Mouse (Mus musculus) megakaryocyte, embryonic 14.5 days (primary cell): ENCODE data around the gene Sema3f. TPM values are rescaled to one million over a fixed set of nuclear protein-coding genes. Genes with fewer than 3 reads are reported as not detected.

Experiments used
- H3K27me3 ChIP-seq: replicated peaks from 2 replicates; pipeline ENCODE3; 2012; ENCODE audit warnings: inconsistent platforms
- H3K36me3 ChIP-seq: replicated peaks from 2 replicates; pipeline ENCODE3; 2012; ENCODE audit warnings: low read length, inconsistent platforms, mixed read lengths
- H3K4me1 ChIP-seq: 2 replicates; pipeline ENCODE4 v1.6.1; 2012; ENCODE audit warnings: inconsistent platforms
- H3K4me3 ChIP-seq: replicated peaks from 2 replicates; pipeline ENCODE3; 2012; ENCODE audit warnings: moderate library complexity, mild to moderate bottlenecking, inconsistent platforms
- H3K9me3 ChIP-seq: 2 replicates; pipeline ENCODE4 v1.6.1; 2012; ENCODE audit warnings: inconsistent platforms
- FLI1 ChIP-seq: IDR thresholded peaks from 2 replicates; pipeline ENCODE4 v1.6.1; 2012; ENCODE audit warnings: low read length, inconsistent platforms, mixed read lengths
- GATA1 ChIP-seq: IDR thresholded peaks from 3 replicates; pipeline ENCODE4 v1.6.1; 2012; ENCODE audit warnings: mixed read lengths, low read length, inconsistent platforms, borderline replicate concordance
- polyA plus RNA-seq: library from polyadenylated mRNA; stranded (reverse); fragments of >175 nt; gene quantifications from 2 replicates; pipeline ENCODE4 v1.2.3, GENCODE M21; 2012; ENCODE audit warnings: low replicate concordance; ENCODE audit not compliant: insufficient read depth

Sema3f gene
- polyA plus RNA-seq, 1 experiment: not detected

GRCm38 (mm10) chr9:107677091-107677784 is 33.0 kb downstream of the Sema3f start:
- Histone ChIP-seq H3K36me3 (no peaks in the 10 kb centered on the region), H3K4me1 (peaks cover 28% of the 10 kb centered on the region), H3K9me3 (0 out of 2 replicates have a peak, but pooled peaks cover 4% of the 10 kb centered on the region), H3K27me3 (peaks cover 82% of the 10 kb centered on the region), H3K4me3 (peak overlapping the region; percentile 24)
- TF ChIP-seq FLI1: no peak
- TF ChIP-seq GATA1: no peak

GRCm38 (mm10) chr9:107676302-107676701 is 34.0 kb downstream of the Sema3f start:
- H3K4me3 ChIP-seq: peak overlapping the region; percentile 89
- H3K27me3 ChIP-seq: peaks cover 78% of the 10 kb centered on the region

GRCm38 (mm10) chr9:107675671-107676301 is 34.5 kb downstream of the Sema3f start:
- peaks cover 28% of the 10 kb centered on the region for H3K4me1 ChIP-seq
- TF ChIP-seq FLI1 (no peak), GATA1 (no peak)
- 0 out of 2 replicates have a peak, but pooled peaks cover 4% of the 10 kb centered on the region for H3K9me3 ChIP-seq
- H3K27me3 ChIP-seq: peaks cover 76% of the 10 kb centered on the region
- peak overlapping the region; percentile 89 for H3K4me3 ChIP-seq
- no peaks in the 10 kb centered on the region for H3K36me3 ChIP-seq

More at GRCm38 (mm10) chr9:107676302-107676701, 34.0 kb downstream of the Sema3f start:
- Histone ChIP-seq H3K36me3 (no peaks in the 10 kb centered on the region), H3K9me3 (0 out of 2 replicates have a peak, but pooled peaks cover 4% of the 10 kb centered on the region), H3K4me1 (peaks cover 28% of the 10 kb centered on the region)
- TF ChIP-seq GATA1 (no peak), FLI1 (no peak)

DNA sequence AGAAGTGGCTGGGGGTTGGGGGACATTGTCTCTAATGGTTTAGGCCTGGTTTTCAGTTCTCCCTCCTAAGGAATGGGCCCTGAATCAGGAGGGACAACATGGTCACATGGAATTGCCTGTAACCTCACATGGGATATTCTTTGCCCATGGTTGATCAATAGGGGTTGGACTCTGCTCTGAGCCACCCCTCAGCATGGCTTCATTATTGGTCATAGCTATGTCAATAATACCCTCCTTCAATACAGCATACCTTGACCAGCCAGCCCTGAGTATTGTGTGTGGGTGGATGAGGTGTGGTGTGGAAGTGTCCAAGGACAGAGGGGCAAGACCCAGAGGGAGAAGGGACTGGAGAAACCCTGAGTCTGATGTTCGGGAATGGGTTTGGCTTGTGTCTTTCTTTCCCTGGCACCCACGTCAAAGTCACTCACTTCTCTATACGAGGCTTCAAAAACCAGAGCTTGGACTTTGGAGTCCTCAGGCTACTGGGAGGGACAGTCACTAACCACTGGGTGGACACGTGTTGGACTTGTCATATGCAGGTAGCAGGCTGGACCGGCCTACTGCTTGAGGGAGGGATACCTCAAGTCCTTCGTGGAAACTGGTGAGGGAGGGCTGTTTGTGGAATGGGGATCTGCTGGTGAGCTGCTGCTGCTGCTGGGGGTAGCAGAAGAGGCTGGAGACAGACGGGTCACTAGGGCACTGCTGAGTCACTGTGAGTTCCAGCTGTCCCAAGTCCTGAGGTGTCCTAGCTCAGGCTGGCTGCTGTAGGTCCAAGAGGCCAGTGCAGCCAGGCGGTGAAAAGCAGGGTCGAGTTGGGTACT is 35.5 kb downstream of the Sema3f start:
- peaks cover 76% of the 10 kb centered on the region for H3K27me3 ChIP-seq
- H3K4me3 ChIP-seq: peak overlapping the region; percentile 28
- no peak for TF ChIP-seq FLI1
- no peak for TF ChIP-seq GATA1
- no peaks in the 10 kb centered on the region for H3K36me3 ChIP-seq
- peaks cover 28% of the 10 kb centered on the region for H3K4me1 ChIP-seq
- 0 out of 2 replicates have a peak, but pooled peaks cover 4% of the 10 kb centered on the region for H3K9me3 ChIP-seq

- no peak for TF ChIP-seq GATA1
- no peak for TF ChIP-seq FLI1
- 0 out of 2 replicates have a peak, but pooled peaks cover 4% of the 10 kb centered on the region for H3K9me3 ChIP-seq
- H3K4me3 ChIP-seq: no peak overlapping the region
- H3K4me1 ChIP-seq: peaks cover 14% of the 10 kb centered on the region
- no peaks in the 10 kb centered on the region for H3K36me3 ChIP-seq
- peaks cover 84% of the 10 kb centered on the region for H3K27me3 ChIP-seq
These were observed 40.0 kb downstream of the Sema3f start for GRCm38 (mm10) chr9:107670259-107670658.

GRCm38 (mm10) chr9:107669480-107669945 is 40.8 kb downstream of the Sema3f start, which contains the start of gene Slc38a3:
TSS of gene Slc38a3 (minus strand) at chr9:107669530.
- Histone ChIP-seq H3K4me3 (no peak within 1 kb of the TSS), H3K9me3 (0 out of 2 replicates have a peak, but pooled peaks cover 4% of the 10 kb centered on the region), H3K27me3 (peaks cover 83% of the 10 kb centered on the region), H3K36me3 (no peaks in the 10 kb centered on the region), H3K4me1 (peaks cover 10% of the 10 kb centered on the region)
- TF ChIP-seq FLI1: no peak

GRCm38 (mm10) chr9:107668916-107669315 is 41.4 kb downstream of the Sema3f start:
- Histone ChIP-seq H3K4me1 (peaks cover 10% of the 10 kb centered on the region), H3K4me3 (no peak overlapping the region), H3K9me3 (0 out of 2 replicates have a peak, but pooled peaks cover 4% of the 10 kb centered on the region), H3K27me3 (peaks cover 80% of the 10 kb centered on the region), H3K36me3 (no peaks in the 10 kb centered on the region)
- TF ChIP-seq FLI1 (no peak), GATA1 (no peak)

DNA sequence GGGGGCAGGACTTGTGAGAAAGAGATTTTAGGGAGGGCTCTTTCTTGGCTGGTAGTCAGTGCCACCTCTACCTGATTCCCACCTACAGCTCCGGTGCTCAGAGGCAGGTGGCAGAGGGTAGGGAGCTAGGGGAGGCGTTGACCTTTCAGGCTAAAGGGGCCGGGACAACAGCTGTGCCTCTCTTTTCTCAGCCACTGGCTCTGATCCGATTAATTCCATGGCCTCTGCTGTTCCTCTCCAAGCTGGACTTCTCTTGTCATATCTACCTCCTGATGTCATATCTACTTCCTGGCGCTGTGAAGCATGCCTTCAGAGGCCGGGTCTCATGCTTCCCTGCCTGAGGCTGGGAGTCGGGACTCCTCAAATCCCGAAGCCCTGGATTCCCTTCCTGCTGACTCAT is 42.3 kb downstream of the Sema3f start:
- no peak for TF ChIP-seq FLI1
- TF ChIP-seq GATA1: no peak
- Histone ChIP-seq H3K36me3 (no peaks in the 10 kb centered on the region), H3K4me3 (no peak overlapping the region), H3K9me3 (0 out of 2 replicates have a peak, but pooled peaks cover 4% of the 10 kb centered on the region), H3K27me3 (peaks cover 85% of the 10 kb centered on the region), H3K4me1 (peaks cover 10% of the 10 kb centered on the region)

DNA sequence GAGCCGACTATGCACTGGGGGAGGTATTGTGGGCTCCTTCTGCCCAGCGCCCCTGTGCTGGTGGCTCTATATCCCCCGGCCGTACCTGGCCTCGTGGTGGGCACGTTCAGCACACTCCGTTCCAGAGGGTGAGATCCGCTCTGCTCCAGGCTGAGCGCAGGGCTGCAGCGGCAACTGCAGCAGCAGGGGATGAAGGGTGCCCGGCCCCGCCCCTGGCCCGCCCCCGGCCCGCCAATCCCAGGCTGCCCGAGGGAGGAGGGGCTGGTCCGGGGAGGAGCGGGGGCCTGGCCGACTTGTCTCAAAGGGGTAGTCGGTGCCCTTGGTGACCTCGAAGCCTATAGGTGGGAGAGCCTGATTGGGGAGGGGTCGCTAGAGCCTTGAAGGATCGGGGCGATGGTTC is 43.1 kb downstream of the Sema3f start:
- peaks cover 89% of the 10 kb centered on the region for H3K27me3 ChIP-seq
- TF ChIP-seq FLI1 (no peak), GATA1 (no peak)
- H3K36me3 ChIP-seq: no peaks in the 10 kb centered on the region
- no peaks in the 10 kb centered on the region for H3K9me3 ChIP-seq
- peak overlapping the region; percentile 56 for H3K4me3 ChIP-seq
- H3K4me1 ChIP-seq: peaks cover 10% of the 10 kb centered on the region

- TF ChIP-seq FLI1 (no peak), GATA1 (no peak)
- Histone ChIP-seq H3K27me3 (peaks cover 92% of the 10 kb centered on the region), H3K9me3 (no peaks in the 10 kb centered on the region), H3K4me1 (peaks cover 10% of the 10 kb centered on the region), H3K36me3 (no peaks in the 10 kb centered on the region), H3K4me3 (no peak overlapping the region)
These were observed 43.5 kb downstream of the Sema3f start for GRCm38 (mm10) chr9:107666751-107667205.
